Mouse (Mus musculus) embryonic facial prominence, embryonic 11.5 days (tissue): ENCODE measurements around the gene Atp2a1. TPM values are rescaled to one million over a fixed set of nuclear protein-coding genes. Genes with fewer than 3 reads are reported as not detected.

Experiments used
- ATAC-seq: fragments of 200-750 bp; cut with Nextera tagmentation; replicated peaks from 2 replicates; pipeline ENCODE4 v1.8.0; 2017; ENCODE audit warnings: low read depth; ENCODE audit not compliant: insufficient number of reproducible peaks, low FRiP score, low TSS enrichment
- DNase-seq: peaks from one replicate; pipeline ENCODE4 v3.0.0-alpha.2; 2015; ENCODE audit warnings: low spot score
- H3K27ac ChIP-seq: fragments of 300-500 bp; sonication (generic); replicated peaks from 2 replicates; pipeline ENCODE4 v1.5.1; 2014; ENCODE audit warnings: mild to moderate bottlenecking, low read depth, low read length, control low read depth
- H3K27me3 ChIP-seq: fragments of 300-500 bp; sonication (generic); 2 replicates; pipeline ENCODE4 v1.6.1; 2014; ENCODE audit warnings: mild to moderate bottlenecking, low read length, moderate library complexity, mixed read lengths; ENCODE audit not compliant: control insufficient read depth, insufficient read depth
- H3K36me3 ChIP-seq: fragments of 300-500 bp; sonication (generic); replicated peaks from 2 replicates; pipeline ENCODE4 v1.6.1; 2014; ENCODE audit warnings: low read depth, mild to moderate bottlenecking, low read length, moderate library complexity, mixed read lengths; ENCODE audit not compliant: control insufficient read depth, insufficient read depth
- H3K4me1 ChIP-seq: fragments of 300-500 bp; sonication (generic); 2 replicates; pipeline ENCODE4 v1.6.1; 2014; ENCODE audit warnings: low read length, mixed read lengths; ENCODE audit not compliant: control insufficient read depth, insufficient read depth
- H3K4me2 ChIP-seq: fragments of 300-500 bp; sonication (generic); 2 replicates; pipeline ENCODE4 v1.6.1; 2014; ENCODE audit warnings: low read depth, mild to moderate bottlenecking, control low read depth, low read length, moderate library complexity
- H3K4me3 ChIP-seq: fragments of 300-500 bp; sonication (generic); 2 replicates; pipeline ENCODE4 v1.5.1; 2014; ENCODE audit warnings: low read depth, low read length, control low read depth
- H3K9ac ChIP-seq: fragments of 300-500 bp; sonication (generic); replicated peaks from 2 replicates; pipeline ENCODE4 v1.6.1; 2014; ENCODE audit warnings: mild to moderate bottlenecking, control low read depth, low read length
- H3K9me3 ChIP-seq: fragments of 300-500 bp; sonication (generic); replicated peaks from 2 replicates; pipeline ENCODE4 v1.6.1; 2016; ENCODE audit warnings: mild to moderate bottlenecking, low read length, inconsistent platforms, mixed read lengths; ENCODE audit not compliant: control insufficient read depth
- WGBS: fragments of 180-500 bp; shearing (Covaris S2); extraction: QIAGEN DNeasy Blood & Tissue Kit; methylation state at CpG from one replicate; pipeline ENCODE4 v1.1.7; 2014; 5-methylcytosine and 5-hydroxymethylcytosine counted together
- polyA plus RNA-seq: library from polyadenylated mRNA; unstranded; fragments of >200 nt; fragmentation: Nextera tagmentation; extraction: Ambion mirVana; gene quantifications from 2 replicates; pipeline ENCODE4 v1.2.1, GENCODE M21; 2014

Atp2a1 gene
- polyA plus RNA-seq, 1 experiment from 2014 or later = 6.6 TPM

GRCm38 (mm10) chr7:126396298-126397119 lies 66.4 kb downstream of the Atp2a1 start, which contains the start of gene Nfatc2ip:
Nfatc2ip (minus strand) TSS chr7:126396737.
- DNase-seq (peak; percentile 99), ATAC-seq (peak; percentile 100)
- H3K4me3 ChIP-seq = peak within 1 kb of the TSS; percentile 96
- H3K27ac ChIP-seq = no peak within 1 kb of the TSS
- peak within 1 kb of the TSS; percentile 74 for H3K9ac ChIP-seq
- no peaks in the 10 kb centered on the region for H3K4me1 ChIP-seq
- no peaks in the 10 kb centered on the region for H3K27me3 ChIP-seq
- no peaks in the 10 kb centered on the region for H3K9me3 ChIP-seq
- WGBS = under 1% methylated on average over 59 of the region's 59 CpGs
- no peaks in the 10 kb centered on the region for H3K36me3 ChIP-seq
- H3K4me2 ChIP-seq = peak within 1 kb of the TSS; percentile 73

Other genes with a start within 250 kb of the Atp2a1 start
- 88.3 and 101 TPM in 2 replicates for gene Sbk1, start 190.5 kb downstream of the Atp2a1 start, polyA plus RNA-seq
- gene Lat, start 93.5 kb downstream of the Atp2a1 start, polyA plus RNA-seq = 2.1 and 3.5 TPM in 2 replicates
- gene Spns1, start 85.7 kb downstream of the Atp2a1 start, polyA plus RNA-seq = 31.5 and 35.0 TPM in 2 replicates
- gene Nfatc2ip, start 66.4 kb downstream of the Atp2a1 start, polyA plus RNA-seq = 3.5 and 4.3 TPM in 2 replicates
- not detected in 2 replicates for gene Cd19, start 48.2 kb downstream of the Atp2a1 start, polyA plus RNA-seq
- 18.6 and 24.8 TPM in 2 replicates for gene Rabep2, start 34.3 kb downstream of the Atp2a1 start, polyA plus RNA-seq
- 36.3 and 39.3 TPM in 2 replicates for gene Sh2b1, start 12.3 kb upstream of the Atp2a1 start, polyA plus RNA-seq
- gene Tufm, start 24.3 kb upstream of the Atp2a1 start, polyA plus RNA-seq = 158 and 159 TPM in 2 replicates
- 44.8 and 46.2 TPM in 2 replicates for gene Atxn2l, start 40.3 kb upstream of the Atp2a1 start, polyA plus RNA-seq
- 177 and 184 TPM in 2 replicates for gene Eif3c, start 103.3 kb upstream of the Atp2a1 start, polyA plus RNA-seq
- 0.52 and 0.72 TPM in 2 replicates for gene Apobr, start 121.8 kb upstream of the Atp2a1 start, polyA plus RNA-seq
- gene Cln3, start 122.7 kb upstream of the Atp2a1 start, polyA plus RNA-seq = 24.4 and 26.8 TPM in 2 replicates
- not detected in 2 replicates for gene Il27, start 131.8 kb upstream of the Atp2a1 start, polyA plus RNA-seq
- gene Nupr1, start 167.8 kb upstream of the Atp2a1 start, polyA plus RNA-seq = 3.4 and 4.3 TPM in 2 replicates
- gene Sgf29, start 186.2 kb upstream of the Atp2a1 start, polyA plus RNA-seq = 51.2 and 53.7 TPM in 2 replicates
- 0.15 and 0.70 TPM in 2 replicates for gene Sult1a1, start 213.3 kb upstream of the Atp2a1 start, polyA plus RNA-seq
- 143 and 147 TPM in 2 replicates for gene Bola2, start 232.3 kb upstream of the Atp2a1 start, polyA plus RNA-seq
- gene Slx1b, start 232.7 kb upstream of the Atp2a1 start, polyA plus RNA-seq = 10.0 and 10.4 TPM in 2 replicates
- gene Coro1a, start 244.7 kb upstream of the Atp2a1 start, polyA plus RNA-seq = 37.5 and 42.5 TPM in 2 replicates